In genomic region chr13:55601611-55602010, GRCm38 (mm10) we compare ENCODE assay signal across 1 mouse cellular context.
TF ChIP-seq lines count a peak whose summit lies in the region.

No protein-coding gene starts in this region.

TF ChIP-seq in MEL, 35 proteins besides CTCF, POLR2A, EP300 and RAD21:
- TF ChIP-seq GATA1 (IDR thresholded peaks at IDR 0.05; ENCODE audit: low read depth, low read length): peak; percentile 52
- no peak for TF ChIP-seq TCF12 (IDR thresholded peaks at IDR 0.05; ENCODE audit: low read depth, low read length)
- TF ChIP-seq NELFE (IDR thresholded peaks at IDR 0.05; ENCODE audit: low read depth, low read length): no peak
- TF ChIP-seq RCOR1 (IDR thresholded peaks at IDR 0.05; ENCODE audit: low read depth, low read length): 0 out of 2 replicates have a peak, but pooled peaks have one; percentile 23
- TF ChIP-seq UBTF (IDR thresholded peaks at IDR 0.05; ENCODE audit: borderline replicate concordance, insufficient read depth, low read depth, low read length): no peak
- TF ChIP-seq ZKSCAN1 (IDR thresholded peaks at IDR 0.05; ENCODE audit: low read depth, low read length): no peak
- TF ChIP-seq MAX (IDR thresholded peaks at IDR 0.05; ENCODE audit: low read length): no peak
- TF ChIP-seq SMC3 (IDR thresholded peaks at IDR 0.05; ENCODE audit: low read depth, low read length): peak; percentile 85
- TF ChIP-seq MAFK (IDR thresholded peaks at IDR 0.05; ENCODE audit: borderline replicate concordance, low read depth, low read length): no peak
- 0 out of 2 replicates have a peak, but pooled peaks have one; percentile 43 for TF ChIP-seq HCFC1 (IDR thresholded peaks at IDR 0.05; ENCODE audit: low read depth, low read length)
- peak; percentile 33; the same call in 1 of the 2 replicates for TF ChIP-seq SIN3A (IDR thresholded peaks at IDR 0.05; ENCODE audit: low read length)
- TF ChIP-seq CHD2 (IDR thresholded peaks at IDR 0.05; ENCODE audit: low read length): no peak
- TF ChIP-seq ZC3H11A (IDR thresholded peaks at IDR 0.05; ENCODE audit: low read depth, low read length): peak; percentile 71
- peak; percentile 37; the same call in 1 of the 2 replicates for TF ChIP-seq BHLHE40 (IDR thresholded peaks at IDR 0.05; ENCODE audit: borderline replicate concordance, low read depth, low read length)
TF ChIP-seq in MEL: peak in this region for 7.
